Mouse (Mus musculus): ENCODE measurements around the gene 1700020N01Rik.

Gene 1700020N01Rik

GRCm38 (mm10) chr10:21592896-21593380 is at the start of gene 1700020N01Rik:
Gene 1700020N01Rik (plus strand): TSS chr10:21593145.
- no peak for DNase-seq (ENCODE audit: low read depth in 1 of 2, low spot score in 2 of 2)

GRCm38 (mm10) chr10:21543576-21544278 is 49.2 kb upstream of the 1700020N01Rik start:
- DNase-seq (ENCODE audit: low read depth in 1 of 2, low spot score in 2 of 2), result no peak

- no peak for DNase-seq (ENCODE audit: low read depth in 1 of 2, low spot score in 2 of 2)
Observed at GRCm38 (mm10) chr10:21544721-21545120, 48.2 kb upstream of the 1700020N01Rik start.

DNA sequence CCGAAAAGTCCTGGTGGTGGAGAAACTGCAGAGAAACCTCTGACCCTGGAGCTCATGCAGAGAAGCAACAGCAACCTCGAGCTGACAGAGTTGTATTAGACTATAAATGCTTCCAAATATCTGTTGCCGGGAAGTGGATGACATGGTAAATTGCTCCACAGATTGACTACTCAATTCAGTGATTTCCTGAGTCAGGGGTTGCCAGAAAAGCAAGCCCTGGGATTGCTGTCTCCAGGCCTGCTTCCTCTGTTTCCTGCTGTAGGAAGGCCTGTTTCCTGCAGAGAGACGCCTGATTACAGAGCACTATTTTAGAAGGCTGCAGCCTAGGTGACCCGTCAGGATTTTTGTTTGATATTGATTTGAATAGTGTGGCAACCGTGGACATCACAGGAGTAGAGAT is 47.5 kb upstream of the 1700020N01Rik start:
- no peak for DNase-seq (ENCODE audit: low read depth in 1 of 2, low spot score in 2 of 2)

- no peak for DNase-seq (ENCODE audit: low read depth in 1 of 2, low spot score in 2 of 2)
Observed at GRCm38 (mm10) chr10:21548871-21549505, 44.0 kb upstream of the 1700020N01Rik start.

- no peak for DNase-seq (ENCODE audit: low read depth in 1 of 2, low spot score in 2 of 2)
Observed at GRCm38 (mm10) chr10:21552967-21553682, 39.8 kb upstream of the 1700020N01Rik start.

GRCm38 (mm10) chr10:21553683-21554035 is 39.3 kb upstream of the 1700020N01Rik start:
- no peak for DNase-seq (ENCODE audit: low read depth in 1 of 2, low spot score in 2 of 2)

GRCm38 (mm10) chr10:21554896-21555580 is 37.9 kb upstream of the 1700020N01Rik start:
- no peak for DNase-seq (ENCODE audit: low read depth in 1 of 2, low spot score in 2 of 2)

- no peak for DNase-seq (ENCODE audit: low read depth in 1 of 2, low spot score in 2 of 2)
Observed at GRCm38 (mm10) chr10:21559769-21560168, 33.2 kb upstream of the 1700020N01Rik start.

GRCm38 (mm10) chr10:21561181-21561580 is 31.8 kb upstream of the 1700020N01Rik start:
- DNase-seq (ENCODE audit: low read depth in 1 of 2, low spot score in 2 of 2), result no peak

DNA sequence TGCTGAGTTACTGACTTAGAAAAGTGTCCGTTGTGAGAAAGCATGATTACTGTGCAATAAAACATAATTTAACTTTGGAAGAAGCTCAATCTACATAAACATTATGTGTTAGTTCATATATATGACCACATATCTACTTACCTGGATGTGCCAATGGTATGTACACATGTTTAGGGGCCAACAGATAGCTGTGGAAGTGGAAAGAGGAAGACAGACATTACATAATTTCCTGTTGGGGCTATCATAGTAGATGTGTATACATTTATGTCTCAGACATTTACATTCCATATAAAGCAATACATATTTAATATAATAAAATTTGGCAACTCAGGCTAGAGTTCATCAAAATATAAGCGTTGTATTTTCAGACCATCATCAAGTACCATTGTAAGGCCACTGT is 29.5 kb upstream of the 1700020N01Rik start:
- no peak for DNase-seq (ENCODE audit: low read depth in 1 of 2, low spot score in 2 of 2)

GRCm38 (mm10) chr10:21564189-21564588 is 28.8 kb upstream of the 1700020N01Rik start:
- DNase-seq (ENCODE audit: low read depth in 1 of 2, low spot score in 2 of 2), result no peak

DNA sequence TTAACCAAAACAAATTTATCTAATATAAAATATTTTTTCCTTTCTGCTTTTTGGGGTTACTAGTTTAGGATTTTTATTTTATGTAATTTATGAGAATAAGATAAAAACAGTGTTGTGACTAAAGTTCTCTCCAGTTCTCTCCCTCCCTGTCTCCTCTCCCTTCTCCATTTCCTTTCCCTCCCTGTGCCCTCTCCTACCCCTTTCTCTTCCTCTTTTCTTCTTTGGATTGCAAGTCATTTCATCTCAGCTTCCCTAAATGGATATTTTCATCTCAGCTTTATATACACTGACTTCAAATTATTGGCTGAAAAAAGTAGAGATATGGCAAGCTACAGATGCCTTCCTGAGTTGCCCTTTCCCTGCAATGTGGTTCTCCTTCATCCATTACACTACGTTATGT is 26.9 kb upstream of the 1700020N01Rik start:
- DNase-seq (ENCODE audit: low read depth in 1 of 2, low spot score in 2 of 2), result no peak

- DNase-seq (ENCODE audit: low read depth in 1 of 2, low spot score in 2 of 2), result no peak
Observed at GRCm38 (mm10) chr10:21571615-21572014, 21.3 kb upstream of the 1700020N01Rik start.

GRCm38 (mm10) chr10:21573713-21574112 is 19.2 kb upstream of the 1700020N01Rik start:
- DNase-seq (ENCODE audit: low read depth in 1 of 2, low spot score in 2 of 2), result no peak

DNA sequence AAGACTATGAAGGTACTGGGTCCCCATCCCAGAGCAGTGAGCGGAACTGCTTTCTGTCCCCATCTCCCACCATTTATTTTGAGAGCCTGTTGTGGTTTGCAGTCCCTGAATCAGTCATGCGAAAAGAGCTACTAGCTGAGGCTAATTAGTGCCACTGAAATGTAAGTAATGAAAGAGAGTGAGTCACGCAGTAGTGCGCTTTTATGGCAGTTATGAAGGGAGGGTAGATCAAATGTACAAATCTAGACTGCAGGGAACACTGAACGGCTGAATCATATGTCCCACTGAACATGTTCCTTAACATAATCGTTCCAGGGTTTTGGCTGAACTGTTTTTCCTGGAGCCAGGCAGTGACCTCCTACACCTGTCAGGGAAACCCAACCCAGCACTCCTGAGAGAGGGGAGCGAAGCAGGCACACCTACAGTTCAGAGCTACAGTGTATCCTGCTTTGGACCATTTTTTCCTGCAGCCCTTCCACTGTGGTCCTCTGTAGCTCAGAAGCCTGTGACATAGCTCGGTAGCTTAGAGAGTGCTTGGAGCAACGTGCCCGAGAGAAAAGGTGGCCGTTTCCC is 17.1 kb upstream of the 1700020N01Rik start:
- no peak for DNase-seq (ENCODE audit: low read depth in 1 of 2, low spot score in 2 of 2)

DNA sequence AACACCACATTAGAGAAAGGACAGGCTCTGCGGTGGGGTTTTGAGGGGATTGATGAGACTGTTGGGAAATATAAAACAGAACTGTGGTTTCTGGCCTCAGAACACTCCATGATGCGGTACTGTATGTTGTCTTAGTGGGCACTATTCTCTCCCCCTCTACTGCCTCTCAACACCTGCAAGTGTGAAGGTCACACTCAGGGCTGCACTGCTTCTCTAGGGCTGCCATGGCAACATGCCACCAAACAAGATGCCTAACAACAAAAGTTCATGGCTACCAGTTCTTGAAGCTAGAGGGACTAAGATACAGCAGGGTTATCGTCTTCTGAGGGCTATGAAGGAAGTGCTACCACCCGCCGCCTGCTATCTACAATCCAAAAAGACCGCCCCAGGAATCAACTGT is 15.1 kb upstream of the 1700020N01Rik start:
- DNase-seq (ENCODE audit: low read depth in 1 of 2, low spot score in 2 of 2), result no peak

DNA sequence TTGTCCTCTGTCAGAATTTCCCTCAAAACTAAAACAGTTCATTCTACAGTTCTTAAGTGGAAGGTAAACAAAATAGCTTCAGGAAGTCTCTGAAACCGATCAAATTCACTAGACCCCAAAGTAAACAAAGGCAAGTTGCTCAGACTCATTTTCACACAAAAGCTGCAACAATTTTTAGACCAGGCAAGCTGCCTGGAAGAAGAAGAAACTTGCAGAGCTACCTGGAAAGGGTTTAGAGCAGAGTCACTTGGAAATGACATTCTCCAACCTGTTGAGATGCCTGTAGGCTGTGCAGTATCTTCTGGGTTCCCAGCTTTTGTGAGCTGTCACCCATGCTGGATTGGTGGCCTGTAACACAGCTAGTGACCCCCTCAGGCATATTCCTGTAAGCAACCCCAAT is 11.4 kb upstream of the 1700020N01Rik start:
- no peak for DNase-seq (ENCODE audit: low read depth in 1 of 2, low spot score in 2 of 2)

GRCm38 (mm10) chr10:21587041-21587440 is 5.9 kb upstream of the 1700020N01Rik start:
- DNase-seq (ENCODE audit: low read depth in 1 of 2, low spot score in 2 of 2), result no peak

- no peak for DNase-seq (ENCODE audit: low read depth in 1 of 2, low spot score in 2 of 2)
Observed at GRCm38 (mm10) chr10:21588007-21588852, 4.7 kb upstream of the 1700020N01Rik start.

Data from monocyte, adult 2 months (primary cell).